Mouse (Mus musculus): Measurements from ENCODE around the gene Nbr1. TPM values are rescaled to one million over a fixed set of nuclear protein-coding genes. Genes with fewer than 3 reads are reported as not detected.

Gene Nbr1
- total and polyA plus RNA-seq, 3 experiments = 38.6 to 52.3 TPM; not detected in 1

DNA sequence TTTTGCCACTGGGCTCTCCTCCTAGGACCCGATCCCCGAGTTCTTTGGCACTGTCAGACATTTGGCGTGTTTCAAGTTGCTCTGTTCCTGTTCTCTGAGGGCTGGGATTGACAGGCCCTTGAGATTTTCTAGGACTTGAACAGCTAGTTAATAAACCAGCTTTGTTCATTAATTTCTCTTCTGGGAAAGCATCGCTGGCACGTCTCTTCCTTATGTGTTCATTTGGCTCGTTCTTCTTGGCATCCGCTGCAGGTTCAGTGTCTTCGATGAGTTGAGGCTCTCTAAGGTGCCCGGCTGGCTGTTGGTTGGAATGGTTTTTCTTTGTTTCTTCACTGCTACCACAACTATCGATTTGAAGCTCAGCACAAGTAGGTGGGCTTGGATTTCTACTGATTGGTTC lies 26.9 kb upstream of the Nbr1 start:
- Histone ChIP-seq H3K27me3 (ENCODE audit: control insufficient read depth in 1 of 2, insufficient read depth in 2 of 2, low read length in 2 of 2) (no peaks in the 10 kb centered on the region), H3K9me3 (replicated peaks; ENCODE audit: insufficient read depth, low read length) (no peaks in the 10 kb centered on the region), H3K9ac (ENCODE audit: control insufficient read depth, low read depth, low read length, poor library complexity, severe bottlenecking) (no peak overlapping the region), H3K4me1 (ENCODE audit: control insufficient read depth in 1 of 2, insufficient read depth in 2 of 2, low read length in 2 of 2) (no peaks in the 10 kb centered on the region), H3K79me2 (ENCODE audit: control insufficient read depth, insufficient read depth, low read length, poor library complexity) (no peaks in the 10 kb centered on the region), H3K4me3 (ENCODE audit: control insufficient read depth in 1 of 2, insufficient read depth in 1 of 2, low read depth in 2 of 2, low read length in 2 of 2) (no peak overlapping the region), H3K27ac (ENCODE audit: control insufficient read depth, low read depth, low read length) (no peak overlapping the region), H3K36me3 (ENCODE audit: control insufficient read depth in 1 of 2, insufficient read depth in 2 of 2, low read length in 2 of 2) (peaks cover 0 to 34% of the 10 kb centered on the region in 2 experiments; a peak in 2 of 4 replicates)
- no peak for DNase-seq (ENCODE audit: low read depth, low spot score)
- no peak for TF ChIP-seq MAX (IDR thresholded peaks at IDR 0.05; ENCODE audit: low read length)
- TF ChIP-seq GABPA (IDR thresholded peaks at IDR 0.05; ENCODE audit: low read depth, low read length) = no peak
- TF ChIP-seq ETS1 (IDR thresholded peaks at IDR 0.05; ENCODE audit: low read depth, low read length) = no peak
- no peak for TF ChIP-seq EP300 (IDR thresholded peaks at IDR 0.05; ENCODE audit: low read depth in 1 of 2, low read length in 2 of 2)
- no peak for TF ChIP-seq MEF2A (IDR thresholded peaks at IDR 0.05; ENCODE audit: extremely low read depth, insufficient replicate concordance, low read depth, low read length, poor library complexity, severe bottlenecking)
- no peak for TF ChIP-seq CHD1 (IDR thresholded peaks at IDR 0.05; ENCODE audit: low read depth, low read length)
- no peak for TF ChIP-seq USF1 (IDR thresholded peaks at IDR 0.05; ENCODE audit: low read depth, low read length)
- TF ChIP-seq TAL1 (IDR thresholded peaks at IDR 0.05; ENCODE audit: low read length) = no peak
- no peak for TF ChIP-seq BHLHE40 (IDR thresholded peaks at IDR 0.05; ENCODE audit: borderline replicate concordance, low read depth, low read length)
- no peak for TF ChIP-seq USF2 (IDR thresholded peaks at IDR 0.05; ENCODE audit: borderline replicate concordance in 1 of 2, insufficient read depth in 1 of 2, low read depth in 1 of 2, low read length in 2 of 2)
- no peak for TF ChIP-seq MAFK (IDR thresholded peaks at IDR 0.05; ENCODE audit: borderline replicate concordance, low read depth, low read length)
- TF ChIP-seq ZMIZ1 (IDR thresholded peaks at IDR 0.05; ENCODE audit: low read depth, low read length) = no peak
- TF ChIP-seq GATA1 (IDR thresholded peaks at IDR 0.05; ENCODE audit: low read depth, low read length) = no peak
- TF ChIP-seq MXI1 (IDR thresholded peaks at IDR 0.05; ENCODE audit: low read depth, low read length) = no peak
- TF ChIP-seq CHD2 (IDR thresholded peaks at IDR 0.05; ENCODE audit: low read length) = no peak

DNA sequence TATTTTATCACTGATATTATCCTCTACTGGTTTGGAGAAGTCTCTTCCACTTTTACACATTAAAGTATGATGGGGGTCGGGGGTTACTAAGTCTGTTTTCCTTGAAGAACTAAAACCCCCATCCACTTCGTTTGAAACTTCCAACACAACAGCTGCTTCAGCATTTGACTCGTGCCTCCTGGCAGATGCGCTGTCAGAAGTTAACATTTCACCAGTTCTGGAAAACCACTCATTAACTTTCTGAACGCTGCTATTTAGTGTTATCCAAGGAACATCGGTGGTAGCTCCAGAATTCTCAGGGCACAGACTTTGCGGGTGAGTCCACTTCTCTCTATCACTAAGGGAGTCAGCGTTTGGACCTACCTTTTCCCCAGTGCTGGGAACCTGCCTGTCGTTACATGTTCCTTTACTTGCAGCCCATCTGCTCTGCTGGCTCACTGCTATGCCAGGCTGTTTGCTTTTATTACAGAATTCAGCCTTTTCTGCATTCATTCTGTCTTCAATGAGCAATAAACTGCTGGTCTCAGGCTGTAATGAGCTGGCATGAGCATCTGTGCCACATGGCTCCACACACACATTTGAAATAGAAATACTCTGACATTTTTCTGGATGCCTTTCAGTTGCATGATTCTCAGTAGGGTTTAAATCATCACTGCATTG lies 25.9 kb upstream of the Nbr1 start:
- Histone ChIP-seq H3K4me3 (ENCODE audit: control insufficient read depth in 1 of 2, insufficient read depth in 1 of 2, low read depth in 2 of 2, low read length in 2 of 2) (no peak overlapping the region), H3K27me3 (ENCODE audit: control insufficient read depth in 1 of 2, insufficient read depth in 2 of 2, low read length in 2 of 2) (no peaks in the 10 kb centered on the region), H3K9me3 (replicated peaks; ENCODE audit: insufficient read depth, low read length) (no peaks in the 10 kb centered on the region), H3K79me2 (ENCODE audit: control insufficient read depth, insufficient read depth, low read length, poor library complexity) (no peaks in the 10 kb centered on the region), H3K27ac (ENCODE audit: control insufficient read depth, low read depth, low read length) (no peak overlapping the region), H3K9ac (ENCODE audit: control insufficient read depth, low read depth, low read length, poor library complexity, severe bottlenecking) (no peak overlapping the region), H3K36me3 (ENCODE audit: control insufficient read depth in 1 of 2, insufficient read depth in 2 of 2, low read length in 2 of 2) (peaks cover 0 to 41% of the 10 kb centered on the region in 2 experiments; a peak in 2 of 4 replicates), H3K4me1 (ENCODE audit: control insufficient read depth in 1 of 2, insufficient read depth in 2 of 2, low read length in 2 of 2) (no peaks in the 10 kb centered on the region)
- no peak for DNase-seq (ENCODE audit: low read depth, low spot score)
- TF ChIP-seq ZC3H11A (IDR thresholded peaks at IDR 0.05; ENCODE audit: low read depth, low read length) (no peak), POLR2A (IDR thresholded peaks at IDR 0.05; ENCODE audit: control insufficient read depth in 1 of 2, insufficient read depth in 1 of 2, low read depth in 1 of 2, low read length in 2 of 2, poor library complexity in 1 of 2) (no peak), SIN3A (IDR thresholded peaks at IDR 0.05; ENCODE audit: low read length) (no peak), MYC (IDR thresholded peaks at IDR 0.05; ENCODE audit: low read depth, low read length) (no peak), ETS1 (IDR thresholded peaks at IDR 0.05; ENCODE audit: low read depth, low read length) (no peak), TBP (IDR thresholded peaks at IDR 0.05; ENCODE audit: low read depth, low read length) (no peak), USF2 (IDR thresholded peaks at IDR 0.05; ENCODE audit: borderline replicate concordance in 1 of 2, insufficient read depth in 1 of 2, low read depth in 1 of 2, low read length in 2 of 2) (no peak)
